Mouse (Mus musculus) cerebellum, adult 9-10 months (tissue): ENCODE measurements around the gene Tfap2a.

ENCODE experiments used
- DNase-seq: peaks from one replicate; pipeline ENCODE4 v3.0.0; 2022

Gene Tfap2a

DNA sequence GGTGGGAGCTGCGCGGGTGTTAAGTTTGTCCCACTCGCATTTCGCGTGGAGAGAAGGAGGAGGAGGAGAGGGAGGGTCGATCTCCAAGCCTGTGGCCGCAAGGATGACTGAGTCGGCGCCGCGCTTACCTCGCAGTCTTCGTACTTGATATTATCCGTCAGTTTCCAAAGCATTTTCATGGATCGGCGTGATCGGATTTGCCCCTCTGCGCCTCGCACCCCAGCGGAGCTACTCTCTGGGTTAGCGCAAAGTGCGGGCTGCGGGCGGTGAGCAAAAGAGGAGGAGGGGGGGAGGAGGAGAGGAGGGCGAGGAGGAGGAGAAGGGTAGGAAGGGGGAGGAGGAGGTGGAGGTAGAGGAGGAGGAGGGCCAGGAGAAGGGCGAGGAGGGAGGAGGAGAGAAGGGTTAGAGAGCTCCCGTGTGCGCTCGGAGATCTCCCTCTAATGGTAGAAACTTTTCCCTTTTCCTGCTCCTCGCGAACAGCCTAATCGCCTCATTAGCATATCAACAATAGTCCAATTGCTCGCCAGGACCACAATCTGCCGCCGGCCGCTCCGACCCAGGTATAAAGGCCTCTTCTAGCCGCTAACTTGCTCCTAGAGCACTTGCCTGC lies 4.5 kb downstream of the Tfap2a start:
- no peak for DNase-seq

GRCm38 (mm10) chr13:40732816-40733541 lies 5.2 kb downstream of the Tfap2a start:
- no peak for DNase-seq

DNA sequence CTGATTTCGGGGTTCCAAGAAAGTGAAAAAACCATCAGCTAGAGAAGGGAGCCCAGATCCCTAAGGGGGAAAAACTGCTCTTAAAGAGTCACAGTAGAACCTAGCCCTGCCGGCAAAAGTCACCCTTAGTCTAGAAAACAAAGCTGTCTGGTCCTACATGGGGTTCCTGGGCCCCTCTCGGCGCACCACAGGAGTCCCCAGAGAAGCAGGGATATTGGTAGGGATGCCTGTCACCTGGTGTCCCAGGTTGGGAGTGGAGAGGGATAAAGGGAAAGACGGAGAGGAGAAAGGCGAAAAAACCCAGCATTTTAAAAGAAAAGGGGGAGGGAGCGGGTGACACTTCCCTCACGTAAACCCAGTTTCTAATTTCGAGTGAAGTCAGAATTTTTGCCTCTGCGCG lies 6.1 kb downstream of the Tfap2a start:
- no peak for DNase-seq

DNA sequence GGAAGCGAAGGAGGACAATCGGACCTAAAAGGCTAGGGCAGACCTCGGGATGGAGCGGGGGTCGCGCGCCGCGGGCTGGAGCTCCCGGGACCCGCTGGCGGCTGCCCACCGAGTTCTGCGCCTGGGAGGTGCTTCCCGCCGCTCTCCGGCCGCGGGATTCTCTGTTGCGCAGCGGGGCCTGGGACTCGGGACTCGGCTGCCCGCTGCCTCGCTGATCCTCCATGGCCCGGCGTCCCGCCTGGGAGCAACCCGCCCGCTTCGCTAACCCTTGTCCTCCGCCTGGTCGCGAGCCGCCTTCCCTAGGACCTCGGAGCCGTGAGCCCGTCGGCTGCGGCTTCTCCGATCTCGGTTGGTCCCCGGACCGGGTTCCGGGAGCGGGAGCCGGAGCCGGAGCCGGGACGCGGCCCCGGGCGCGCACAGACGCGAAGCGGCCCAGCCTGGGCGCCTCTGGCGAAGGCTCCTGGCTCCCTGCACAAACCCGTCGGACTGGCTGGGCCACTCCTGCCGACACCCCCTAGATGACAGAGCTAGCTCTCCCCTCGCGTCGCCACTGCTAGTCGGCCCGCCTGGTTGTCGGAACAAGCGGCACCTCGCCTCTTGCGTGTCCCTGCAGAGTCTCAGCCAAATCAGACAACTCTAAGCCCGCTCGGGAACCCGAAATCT lies 6.9 kb downstream of the Tfap2a start:
- DNase-seq, result no peak

GRCm38 (mm10) chr13:40730651-40731178 lies 7.5 kb downstream of the Tfap2a start:
- DNase-seq, result no peak

DNA sequence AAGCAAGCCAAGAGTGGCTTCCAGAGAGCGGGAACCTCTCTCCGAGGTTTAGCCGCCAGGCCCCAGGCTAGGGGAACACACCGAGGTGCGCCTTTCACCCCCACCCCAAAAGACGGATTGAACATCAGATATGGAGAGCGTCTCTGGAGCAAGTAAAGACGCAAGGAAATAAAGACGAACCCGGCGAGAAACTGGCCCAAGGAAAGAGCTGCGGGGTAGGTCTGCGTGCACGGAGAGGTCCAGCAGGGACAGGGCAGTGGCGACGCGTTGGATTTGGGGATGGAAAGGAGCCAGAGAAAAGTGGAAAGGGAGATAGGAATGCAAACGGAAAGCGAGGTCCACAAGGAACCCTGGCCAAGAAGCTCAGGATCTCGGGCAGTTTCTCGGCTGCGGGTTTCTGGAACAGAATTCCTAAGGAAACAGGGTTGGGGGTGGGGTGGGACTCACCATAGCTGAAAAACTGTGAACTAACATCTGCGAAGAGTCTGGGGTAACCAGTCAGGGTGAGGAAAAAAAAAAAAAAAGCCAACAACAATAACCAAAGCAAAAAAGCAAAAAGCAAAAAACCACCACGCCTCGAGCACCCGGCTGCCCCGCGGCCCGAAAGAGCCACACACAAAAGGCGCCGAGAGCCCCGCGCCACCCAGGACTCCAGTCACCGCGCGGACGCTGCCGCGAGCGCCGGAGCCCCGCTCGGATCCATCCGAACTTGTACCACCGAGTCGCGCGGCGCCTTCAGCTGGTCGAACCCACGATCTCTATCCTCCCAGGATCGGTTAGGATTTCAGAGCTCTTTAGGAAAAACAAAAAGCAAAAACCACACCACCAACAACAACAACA lies 8.4 kb downstream of the Tfap2a start:
- no peak for DNase-seq

DNA sequence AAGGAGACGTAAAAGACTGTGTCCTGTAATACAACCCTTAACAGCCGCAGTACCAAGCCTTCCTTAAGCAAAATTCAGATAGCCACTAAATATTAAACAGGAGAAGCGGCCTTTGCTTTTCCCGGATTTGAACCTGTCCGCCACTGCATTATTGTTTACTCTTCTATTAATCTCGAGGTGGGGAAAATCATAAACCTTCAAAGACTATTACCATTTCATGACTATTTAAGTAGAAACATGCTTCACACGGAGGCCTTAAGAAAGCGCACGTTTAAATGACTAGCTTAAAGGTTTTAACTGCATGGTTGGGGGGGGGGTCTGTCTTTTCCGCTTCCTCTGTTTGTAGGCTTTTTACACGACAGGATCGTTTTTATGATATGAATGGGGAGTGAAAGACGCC lies 9.1 kb downstream of the Tfap2a start:
- no peak for DNase-seq

DNA sequence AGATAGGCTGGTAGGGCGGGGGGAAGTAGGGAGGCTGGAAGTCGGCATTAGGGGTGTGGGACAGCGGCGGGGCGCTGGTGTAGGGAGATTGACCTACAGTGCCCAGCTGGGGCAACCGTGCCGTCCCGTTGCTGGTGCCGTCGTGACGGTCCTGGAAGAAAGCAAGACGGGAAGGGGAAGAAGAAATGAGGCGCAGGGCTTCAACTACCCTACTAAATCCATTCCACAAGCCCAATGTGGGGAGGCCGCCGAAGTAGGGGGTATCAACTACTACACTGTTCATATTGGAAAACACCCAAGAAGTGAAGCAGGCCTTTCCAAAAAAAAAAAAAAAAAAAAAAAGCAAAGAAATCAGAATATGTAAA lies 9.6 kb downstream of the Tfap2a start:
- no peak for DNase-seq

GRCm38 (mm10) chr13:40727731-40728625 lies 10.2 kb downstream of the Tfap2a start:
- no peak for DNase-seq

DNA sequence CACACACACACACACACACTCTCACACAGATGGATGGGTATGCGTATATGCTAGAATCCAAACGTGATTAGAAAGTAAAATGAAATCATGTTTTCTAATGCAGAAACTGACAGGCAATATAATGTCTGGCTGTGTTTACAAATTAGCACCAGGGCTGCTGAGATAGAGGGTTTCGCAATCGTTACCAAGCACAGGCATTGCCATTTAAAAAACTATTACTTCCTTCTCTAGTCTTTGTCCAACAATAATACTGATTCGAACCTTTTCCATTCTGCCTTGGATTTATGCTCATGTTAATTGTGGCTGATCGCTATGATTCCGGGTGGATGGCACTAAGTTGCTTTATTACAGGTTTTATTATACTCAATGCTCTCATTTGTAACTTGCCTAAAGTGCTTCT lies 12.3 kb downstream of the Tfap2a start:
- no peak for DNase-seq

DNA sequence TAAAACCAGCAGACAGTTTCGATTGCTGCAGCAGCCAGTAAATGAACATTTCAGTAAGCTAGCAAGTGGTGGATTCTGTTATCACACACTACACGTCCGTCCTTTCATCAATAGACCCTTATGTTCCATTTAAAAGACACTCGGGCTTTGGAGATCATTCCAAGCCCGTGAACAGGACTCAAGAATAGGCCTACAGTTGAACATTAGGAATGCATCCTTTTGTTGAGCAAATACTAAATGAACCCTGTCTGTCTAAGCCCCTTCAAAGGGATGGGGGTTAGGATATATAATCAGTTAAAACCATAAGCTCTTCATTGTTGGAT lies 14.6 kb downstream of the Tfap2a start:
- DNase-seq, result no peak

- DNase-seq, result peak; percentile 69
Measured at GRCm38 (mm10) chr13:40722741-40723597, 15.2 kb downstream of the Tfap2a start.

DNA sequence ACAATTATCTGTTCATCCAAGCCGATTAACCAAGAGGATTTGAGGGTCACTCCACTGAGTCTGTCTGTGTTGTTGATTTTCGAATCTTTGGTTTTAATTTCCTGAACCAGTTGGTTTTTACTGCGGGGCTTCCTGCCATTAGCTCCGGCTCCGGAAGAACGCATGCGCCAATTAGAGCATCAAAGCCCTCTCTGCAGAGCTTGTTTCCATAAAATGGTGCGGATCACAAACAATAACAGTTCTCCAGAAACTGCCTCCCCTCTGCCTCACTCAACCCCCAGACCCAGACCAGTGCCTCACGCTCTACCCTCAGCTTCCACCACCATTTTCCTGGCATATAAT lies 18.5 kb downstream of the Tfap2a start:
- no peak for DNase-seq

GRCm38 (mm10) chr13:40719066-40719740 lies 19.0 kb downstream of the Tfap2a start:
- DNase-seq, result no peak

DNA sequence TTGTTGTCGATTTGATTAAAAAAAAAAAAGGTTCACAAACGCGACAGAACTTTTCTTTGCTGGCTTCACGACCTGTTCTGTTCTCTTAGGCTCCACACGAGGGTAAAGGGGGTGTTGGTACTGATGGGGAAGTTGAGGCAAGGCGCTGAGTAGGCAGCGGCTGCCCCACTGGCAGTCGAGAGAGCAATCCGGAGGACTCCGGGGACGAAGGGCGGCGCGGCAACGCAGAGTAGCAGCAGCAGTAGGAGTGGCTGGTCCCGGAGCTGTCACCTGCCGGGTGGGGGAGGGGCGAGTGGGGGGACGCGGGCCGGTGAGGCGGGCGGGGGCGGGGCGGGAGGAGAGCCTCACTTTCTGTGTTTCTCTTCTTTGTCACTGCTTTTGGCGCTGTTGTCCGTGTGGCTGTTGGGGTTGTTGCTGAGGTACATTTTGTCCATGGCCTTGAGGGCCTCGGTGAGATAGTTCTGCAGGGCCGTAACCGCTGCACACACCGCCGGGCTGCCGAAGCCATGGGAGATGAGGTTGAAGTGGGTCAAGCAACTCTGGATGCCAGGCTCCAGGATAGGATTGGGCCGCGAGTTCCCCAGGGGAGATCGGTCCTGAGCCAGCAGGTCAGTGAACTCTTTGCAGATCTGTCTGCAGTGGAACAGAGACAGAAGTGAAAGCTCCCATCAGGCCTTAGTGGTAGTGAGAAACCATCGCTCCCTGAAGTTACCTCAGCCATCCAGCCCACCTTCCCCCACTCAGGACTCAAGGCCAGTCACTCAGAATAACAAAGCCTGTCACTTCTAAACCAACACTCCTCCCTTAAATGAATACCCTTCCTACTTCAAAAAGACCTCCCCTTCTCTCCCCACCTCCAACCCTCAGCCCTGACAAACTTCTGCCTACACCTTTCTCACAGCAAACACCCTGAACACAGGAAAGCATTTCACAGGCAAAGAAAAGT lies 21.1 kb downstream of the Tfap2a start:
- DNase-seq, result no peak

DNA sequence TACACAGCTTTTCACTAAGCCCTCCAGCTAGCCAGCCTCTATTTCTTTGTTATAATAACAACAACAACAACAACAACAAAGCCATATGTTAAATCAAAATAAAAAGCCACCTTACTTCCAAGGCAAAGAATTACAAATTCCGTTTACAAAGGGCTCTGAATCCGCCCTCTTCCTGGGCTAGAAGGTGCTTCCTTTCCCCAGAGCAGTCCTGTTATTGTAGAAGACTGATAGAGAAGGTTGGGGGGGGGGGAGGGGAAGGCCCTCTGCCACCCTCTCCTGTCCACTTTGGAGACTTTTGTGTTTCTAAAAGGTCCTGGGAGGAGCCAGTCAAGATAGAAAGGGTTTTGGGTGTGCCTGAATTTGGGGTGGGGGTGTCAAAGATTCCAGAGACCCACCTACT lies 23.6 kb downstream of the Tfap2a start:
- DNase-seq, result no peak

- no peak for DNase-seq
Measured at GRCm38 (mm10) chr13:40713681-40714080, 24.5 kb downstream of the Tfap2a start.

DNA sequence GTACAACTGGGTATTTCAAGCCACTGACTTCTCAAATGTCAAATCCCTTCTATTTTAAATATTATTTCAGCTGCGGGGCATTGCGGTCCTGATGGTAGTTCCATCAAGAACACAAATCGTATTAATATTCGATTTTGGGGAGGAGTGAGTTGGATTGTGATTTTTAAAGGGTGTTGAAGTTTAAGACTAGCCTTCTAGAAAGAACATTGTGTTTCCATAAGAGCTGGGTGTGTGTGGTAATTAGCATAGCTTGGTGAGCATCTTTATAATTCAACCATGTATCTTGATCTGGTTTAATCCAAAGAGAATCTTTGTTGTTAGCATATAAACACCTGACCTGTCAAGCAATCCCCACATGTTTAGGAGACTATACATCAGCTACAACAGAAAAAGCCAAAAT lies 24.9 kb downstream of the Tfap2a start:
- no peak for DNase-seq

DNA sequence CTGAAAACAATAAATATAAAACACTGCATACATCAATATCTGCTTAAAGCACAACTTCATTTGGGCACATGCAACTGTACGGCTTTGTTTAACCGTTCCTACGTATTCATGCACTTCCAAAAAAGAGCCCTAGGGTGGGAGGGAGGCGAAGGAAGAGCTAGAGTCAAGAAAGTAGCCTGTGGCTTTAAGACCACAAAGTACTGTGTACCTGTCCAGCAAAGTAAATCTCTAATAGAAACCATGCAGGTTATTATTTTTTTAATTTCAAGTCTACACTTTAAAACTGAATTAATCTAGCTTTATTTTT lies 25.7 kb downstream of the Tfap2a start:
- no peak for DNase-seq
